Mouse (Mus musculus) brown adipose tissue, adult 24 weeks (tissue): ENCODE data around the gene Pdrg1. TPM values are rescaled to one million over a fixed set of nuclear protein-coding genes. Genes with fewer than 3 reads are reported as not detected.

Experiments used
- H3K27ac ChIP-seq: fragments of 200-500 bp; replicated peaks from 2 replicates; pipeline ENCODE4 v1.5.1; 2012; ENCODE audit warnings: low read depth, mild to moderate bottlenecking, low read length
- H3K4me1 ChIP-seq: fragments of 200-500 bp; 2 replicates; pipeline ENCODE4 v1.6.1; 2012; ENCODE audit warnings: low read length, mixed read lengths; ENCODE audit not compliant: control insufficient read depth, insufficient read depth, insufficient read length
- H3K4me3 ChIP-seq: fragments of 200-500 bp; 2 replicates; pipeline ENCODE4 v1.5.1; 2012; ENCODE audit warnings: low read depth, mild to moderate bottlenecking, low read length, moderate library complexity; ENCODE audit not compliant: insufficient read depth
- polyA plus RNA-seq: library from polyadenylated mRNA; stranded (reverse); fragments of >200 nt; gene quantifications from 2 replicates; pipeline ENCODE4 v1.2.4, GENCODE M21; 2012; ENCODE audit not compliant: missing spikeins, insufficient read depth, insufficient read length

Pdrg1 gene
- polyA plus RNA-seq, 1 experiment: 77.4 TPM

- Histone ChIP-seq H3K27ac (no peak overlapping the region), H3K4me1 (no peaks in the 10 kb centered on the region), H3K4me3 (peak overlapping the region; percentile 87)
These were observed 1.3 kb downstream of the Pdrg1 start for GRCm38 (mm10) chr2:153013724-153014515.

GRCm38 (mm10) chr2:153009192-153009973 is 5.8 kb downstream of the Pdrg1 start:
- H3K4me3 ChIP-seq: no peak overlapping the region
- no peak overlapping the region for H3K27ac ChIP-seq
- no peaks in the 10 kb centered on the region for H3K4me1 ChIP-seq

GRCm38 (mm10) chr2:153005981-153006380 is 9.2 kb downstream of the Pdrg1 start:
- no peaks in the 10 kb centered on the region for H3K4me1 ChIP-seq
- H3K27ac ChIP-seq: no peak overlapping the region

GRCm38 (mm10) chr2:153003681-153004338 is 11.4 kb downstream of the Pdrg1 start:
- Histone ChIP-seq H3K4me3 (no peak overlapping the region), H3K4me1 (no peaks in the 10 kb centered on the region), H3K27ac (no peak overlapping the region)

More at GRCm38 (mm10) chr2:153005981-153006380, 9.2 kb downstream of the Pdrg1 start:
- no peak overlapping the region for H3K4me3 ChIP-seq

- Histone ChIP-seq H3K4me1 (no peaks in the 10 kb centered on the region), H3K4me3 (no peak overlapping the region), H3K27ac (no peak overlapping the region)
These were observed 12.6 kb downstream of the Pdrg1 start for GRCm38 (mm10) chr2:153002492-153003248.

GRCm38 (mm10) chr2:152997046-152997445 is 18.2 kb downstream of the Pdrg1 start:
- Histone ChIP-seq H3K27ac (no peak overlapping the region), H3K4me1 (no peaks in the 10 kb centered on the region), H3K4me3 (no peak overlapping the region)

GRCm38 (mm10) chr2:152991529-152991928 is 23.7 kb downstream of the Pdrg1 start:
- H3K4me1 ChIP-seq: no peaks in the 10 kb centered on the region
- no peak overlapping the region for H3K27ac ChIP-seq
- H3K4me3 ChIP-seq: no peak overlapping the region

- H3K4me1 ChIP-seq: no peaks in the 10 kb centered on the region
- H3K27ac ChIP-seq: no peak overlapping the region
- no peak overlapping the region for H3K4me3 ChIP-seq
These were observed 29.6 kb downstream of the Pdrg1 start for GRCm38 (mm10) chr2:152985582-152985981.

- Histone ChIP-seq H3K4me3 (no peak overlapping the region), H3K27ac (no peak overlapping the region), H3K4me1 (no peaks in the 10 kb centered on the region)
These were observed 38.2 kb downstream of the Pdrg1 start for GRCm38 (mm10) chr2:152976991-152977390.

GRCm38 (mm10) chr2:152965555-152965954 is 49.7 kb downstream of the Pdrg1 start:
- Histone ChIP-seq H3K4me3 (no peak overlapping the region), H3K4me1 (no peaks in the 10 kb centered on the region), H3K27ac (no peak overlapping the region)

- H3K4me3 ChIP-seq: peak within 1 kb of the TSS; percentile 61
- H3K4me1 ChIP-seq: no peaks in the 10 kb centered on the region
- H3K27ac ChIP-seq: no peak within 1 kb of the TSS
These were observed 53.0 kb downstream of the Pdrg1 start, which contains the start of gene Ttll9 for GRCm38 (mm10) chr2:152962091-152962793. Gene Ttll9 (plus strand): TSS chr2:152962485.
